Comparison of ENCODE assay signal across 19 mouse cellular contexts in genomic region chr3:85619345-85619744, GRCm38 (mm10). TPM values are rescaled to one million over a fixed set of nuclear protein-coding genes. Genes with fewer than 3 reads are reported as not detected.
DNase-seq lines count a peak whose midpoint lies in the region; ATAC-seq and TF ChIP-seq lines count a peak whose summit lies in the region.
"Had no signal": no experiment of that assay in that cellular context is flagged by ENCODE, and none has a peak within 500 bp of the region (broad histone marks: within the 10 kb centered on the region; RNA-seq: fewer than 3 reads in every experiment).

No protein-coding gene starts in this region.

- H3K4me3 ChIP-seq in layer of hippocampus, adult 2 months, result no peak overlapping the region
- H3K4me3 ChIP-seq: embryonic facial prominence, embryonic 13.5 days; embryonic facial prominence, embryonic 15.5 days; forebrain, embryonic 13.5 days; forebrain, embryonic 15.5 days had no signal

- ATAC-seq in frontal cortex, adult (ENCODE audit: low TSS enrichment), result peak; percentile 59; the same call in 1 of the 2 replicates
- ATAC-seq: activated CD4-positive, CD25-positive, alpha-beta regulatory T cell, adult 4 months; CD4-positive, CD25-positive, alpha-beta regulatory T cell, adult 4 months; forebrain, embryonic 13.5 days; forebrain, embryonic 15.5 days; Patski had no signal

- peak overlapping the region; percentile 84 for H3K27ac ChIP-seq in layer of hippocampus, adult 2 months
- H3K27ac ChIP-seq: embryonic facial prominence, embryonic 13.5 days; embryonic facial prominence, embryonic 15.5 days; forebrain, embryonic 13.5 days; forebrain, embryonic 15.5 days had no signal

- no peak for TF ChIP-seq CTCF in layer of hippocampus, adult 2 months (conservative IDR thresholded peaks at IDR 0.05)

- no peak for DNase-seq in frontal cortex, postnatal 14 days (ENCODE audit: low spot score in 2 of 2)
- no peak for DNase-seq in layer of hippocampus, adult 2 months (ENCODE audit: low spot score in 2 of 2)
- DNase-seq in layer of hippocampus, postnatal 36 days, result no peak
- DNase-seq in right cerebral cortex, adult 18-20 months, result peak; percentile 20
- DNase-seq in right cerebral cortex, postnatal 14 days, result no peak
- DNase-seq in lung, postnatal 25 days (ENCODE audit: low spot score), result no peak
- DNase-seq: adrenal gland, adult 8-10 months; adrenal gland, postnatal 36 days; B cell, adult 2 months; cerebellum, adult 11 months; embryo, embryonic 11 days had no signal

RNA-seq across cellular contexts. Expression of gene Gatb, which starts 45.4 kb away (rescaled TPM):
- total RNA-seq in layer of hippocampus, adult 2 months (2021), result 10 to 100 TPM; 19.2 to 24.5 TPM
- total RNA-seq in layer of hippocampus, postnatal 36 days (2021), result 10 to 100 TPM; 20.0 to 24.3 TPM
